Mouse (Mus musculus) kidney, adult 2 months (tissue): Measurements from ENCODE around the gene Slc10a4. TPM values are rescaled to one million over a fixed set of nuclear protein-coding genes. Genes with fewer than 3 reads are reported as not detected.

Experiments used
- DNase-seq: peaks from one replicate; pipeline ENCODE4 v3.0.0; 2021
- H3K27ac ChIP-seq: fragments of 200-500 bp; 2 replicates; pipeline ENCODE4 v1.5.1; 2012; ENCODE audit warnings: low read depth, low read length, control low read depth, inconsistent platforms; ENCODE audit not compliant: insufficient read depth
- H3K27me3 ChIP-seq: fragments of 200-500 bp; replicated peaks from 2 replicates; pipeline ENCODE4 v1.6.1; 2012; ENCODE audit warnings: mild to moderate bottlenecking, moderate library complexity, low read length, inconsistent platforms; ENCODE audit not compliant: control insufficient read depth, insufficient read depth
- H3K36me3 ChIP-seq: fragments of 200-500 bp; 2 replicates; pipeline ENCODE4 v1.6.1; 2012; ENCODE audit warnings: mild to moderate bottlenecking, moderate library complexity, low read length, inconsistent platforms; ENCODE audit not compliant: control insufficient read depth, insufficient read depth
- H3K4me1 ChIP-seq: fragments of 200-500 bp; 2 replicates; pipeline ENCODE4 v1.6.1; 2011; ENCODE audit warnings: low read length; ENCODE audit not compliant: control insufficient read depth, insufficient read depth
- H3K4me3 ChIP-seq: fragments of 200-500 bp; 2 replicates; pipeline ENCODE4 v1.5.1; 2011; ENCODE audit warnings: mild to moderate bottlenecking, low read depth, low read length, control low read depth; ENCODE audit not compliant: insufficient read depth
- CTCF ChIP-seq: fragments of 200-500 bp; conservative IDR thresholded peaks from 2 replicates; pipeline ENCODE4 v1.5.1; 2011; ENCODE audit warnings: low read depth, mild to moderate bottlenecking, control low read depth, low read length, moderate library complexity, mixed read lengths; ENCODE audit not compliant: insufficient read depth, insufficient read length
- POLR2A ChIP-seq: fragments of 200-500 bp; IDR thresholded peaks from one replicate; pipeline ENCODE4 v1.6.1; 2011; ENCODE audit warnings: low read depth, low read length, control low read depth
- WGBS: fragments of 180-500 bp; shearing (Covaris S2); methylation state at CpG from one replicate; pipeline ENCODE4 v1.1.7; 2018; 5-methylcytosine and 5-hydroxymethylcytosine counted together
- polyA plus RNA-seq: library from polyadenylated mRNA; depleted of rRNA; stranded (reverse); fragments of >200 nt; gene quantifications from 2 replicates; pipeline ENCODE4 v1.2.3, GENCODE M21; 2012; rRNA removed

Slc10a4 gene
- polyA plus RNA-seq, 1 experiment, result 2.3 TPM

- H3K4me1 ChIP-seq, result no peaks in the 10 kb centered on the region
- no peak overlapping the region for H3K4me3 ChIP-seq
- H3K27me3 ChIP-seq, result no peaks in the 10 kb centered on the region
- peaks cover 7% of the 10 kb centered on the region for H3K36me3 ChIP-seq
- WGBS, result 90% methylated on average over 6 of the region's 6 CpGs
- DNase-seq, result no peak
- TF ChIP-seq CTCF (peak; percentile 45; the same call in 1 of the 2 replicates), POLR2A (no peak)
- H3K27ac ChIP-seq, result no peak overlapping the region
These were observed 49.8 kb downstream of the Slc10a4 start for GRCm38 (mm10) chr5:73056457-73056856.

GRCm38 (mm10) chr5:73056937-73057336 lies 50.3 kb downstream of the Slc10a4 start:
- peaks cover 7% of the 10 kb centered on the region for H3K36me3 ChIP-seq
- no peak overlapping the region for H3K4me3 ChIP-seq
- no peaks in the 10 kb centered on the region for H3K4me1 ChIP-seq
- TF ChIP-seq CTCF (no peak), POLR2A (no peak)
- H3K27me3 ChIP-seq, result no peaks in the 10 kb centered on the region
- WGBS, result 94% methylated on average over 5 of the region's 5 CpGs
- no peak for DNase-seq
- no peak overlapping the region for H3K27ac ChIP-seq

GRCm38 (mm10) chr5:73061506-73062155 lies 54.9 kb downstream of the Slc10a4 start:
- Histone ChIP-seq H3K27me3 (no peaks in the 10 kb centered on the region), H3K27ac (no peak overlapping the region), H3K4me1 (no peaks in the 10 kb centered on the region), H3K36me3 (peaks cover 8% of the 10 kb centered on the region), H3K4me3 (no peak overlapping the region)
- WGBS, result 57% methylated on average over 11 of the region's 11 CpGs
- TF ChIP-seq POLR2A (no peak), CTCF (no peak)
- no peak for DNase-seq

Other genes with a start within 250 kb of the Slc10a4 start
- 7.8 and 8.1 TPM in 2 replicates for gene Tec, start 138.4 kb upstream of the Slc10a4 start, polyA plus RNA-seq
- gene Slain2, start 92.6 kb upstream of the Slc10a4 start, polyA plus RNA-seq, result 23.4 and 24.3 TPM in 2 replicates
- gene Gm10135, start 32.2 kb upstream of the Slc10a4 start, polyA plus RNA-seq, result not detected in 2 replicates
- gene Fryl, start 249.7 kb downstream of the Slc10a4 start, polyA plus RNA-seq, result 29.9 and 33.4 TPM in 2 replicates